Mouse (Mus musculus) intestine, embryonic 15.5 days (tissue): ENCODE measurements around the gene Gm10642. TPM values are rescaled to one million over a fixed set of nuclear protein-coding genes. Genes with fewer than 3 reads are reported as not detected.

Source experiments
- ATAC-seq: fragments of 200-750 bp; cut with Nextera tagmentation; 2 replicates; pipeline ENCODE4 v1.8.0; 2017; ENCODE audit warnings: moderate TSS enrichment, moderate library complexity
- H3K27ac ChIP-seq: fragments of 300-500 bp; sonication (generic); 2 replicates; pipeline ENCODE4 v1.5.1; 2015; ENCODE audit warnings: mild to moderate bottlenecking, inconsistent platforms
- H3K27me3 ChIP-seq: fragments of 300-500 bp; sonication (generic); replicated peaks from 2 replicates; pipeline ENCODE4 v1.6.1; 2015; ENCODE audit warnings: inconsistent platforms
- H3K36me3 ChIP-seq: fragments of 300-500 bp; sonication (generic); 2 replicates; pipeline ENCODE4 v1.6.1; 2015; ENCODE audit warnings: inconsistent platforms
- H3K4me1 ChIP-seq: fragments of 300-500 bp; sonication (generic); replicated peaks from 2 replicates; pipeline ENCODE4 v1.6.1; 2015; ENCODE audit warnings: inconsistent platforms
- H3K4me2 ChIP-seq: fragments of 300-500 bp; sonication (generic); replicated peaks from 2 replicates; pipeline ENCODE4 v1.6.1; 2015; ENCODE audit warnings: mild to moderate bottlenecking, inconsistent platforms
- H3K4me3 ChIP-seq: fragments of 300-500 bp; sonication (generic); replicated peaks from 2 replicates; pipeline ENCODE4 v1.5.1; 2015; ENCODE audit warnings: inconsistent platforms
- H3K9ac ChIP-seq: fragments of 300-500 bp; sonication (generic); 2 replicates; pipeline ENCODE4 v1.6.1; 2015; ENCODE audit warnings: inconsistent platforms
- H3K9me3 ChIP-seq: fragments of 300-500 bp; sonication (generic); 2 replicates; pipeline ENCODE4 v1.6.1; 2016; ENCODE audit warnings: inconsistent platforms
- WGBS: fragments of 180-500 bp; shearing (Covaris S2); methylation state at CpG from one replicate; pipeline ENCODE4 v1.1.7; 2015; 5-methylcytosine and 5-hydroxymethylcytosine counted together
- polyA plus RNA-seq: library from polyadenylated mRNA; unstranded; fragments of >200 nt; fragmentation: Nextera tagmentation; extraction: Ambion mirVana; gene quantifications from 2 replicates; pipeline ENCODE4 v1.2.1, GENCODE M21; 2015

Gm10642 gene
- 0.19 and 0.59 TPM in 2 replicates for polyA plus RNA-seq

DNA sequence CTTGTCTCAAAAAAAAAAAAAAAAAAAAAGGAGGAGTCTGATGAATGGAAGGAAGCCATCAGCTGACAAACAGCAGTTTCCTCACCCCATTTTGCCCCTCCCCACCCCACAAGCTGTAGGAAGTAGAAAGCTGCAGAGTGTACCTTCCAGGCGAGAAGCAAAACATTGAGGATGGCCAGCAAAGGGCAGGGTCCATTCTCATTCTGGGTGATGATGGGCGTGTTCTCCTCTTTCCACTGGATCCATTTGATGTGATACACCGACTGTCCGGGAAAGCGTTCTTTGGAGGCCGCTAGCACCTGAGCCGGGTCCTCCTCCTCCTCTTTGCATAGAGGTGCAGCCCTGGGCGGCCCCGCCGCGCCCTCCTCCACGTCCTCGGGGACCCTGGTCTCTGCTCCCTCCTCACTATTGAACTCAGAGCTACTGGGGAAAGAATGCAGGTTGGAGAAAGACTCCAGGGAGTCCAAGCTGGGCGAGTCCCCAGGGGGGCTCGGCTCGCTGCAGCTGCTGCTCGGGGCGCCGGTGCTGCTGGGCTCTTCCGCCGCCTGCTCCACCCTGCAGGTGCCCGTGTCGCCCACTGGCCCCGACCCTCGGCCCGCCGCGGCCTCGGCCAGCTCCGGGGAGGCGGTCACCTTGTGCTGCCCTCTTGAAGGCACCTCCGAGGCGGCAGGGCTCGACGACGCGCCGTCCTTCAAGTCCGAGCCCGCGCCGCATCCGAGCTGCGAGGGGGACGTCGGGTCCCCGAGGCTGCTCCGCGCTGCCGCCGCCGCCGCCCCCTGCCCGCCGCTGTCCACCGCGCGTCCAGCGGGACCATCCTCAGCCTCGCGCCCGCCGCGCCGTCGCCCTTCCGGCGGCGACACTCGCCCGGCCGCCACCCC, at the start of gene Gm10642:
TSS of gene Gm10642 (plus strand) at position 122 of the 878 bp plus-strand sequence.
- Histone ChIP-seq H3K4me3 (peak within 1 kb of the TSS; percentile 86), H3K4me2 (peak within 1 kb of the TSS; percentile 90), H3K27ac (peak within 1 kb of the TSS; percentile 94), H3K9me3 (no peaks in the 10 kb centered on the region), H3K4me1 (0 out of 2 replicates have a peak, but pooled peaks cover 5% of the 10 kb centered on the region), H3K9ac (peak within 1 kb of the TSS; percentile 91), H3K27me3 (no peaks in the 10 kb centered on the region), H3K36me3 (no peaks in the 10 kb centered on the region)
- WGBS: under 1% methylated on average over 66 of the region's 72 CpGs
- peak; percentile 62 for ATAC-seq

DNA sequence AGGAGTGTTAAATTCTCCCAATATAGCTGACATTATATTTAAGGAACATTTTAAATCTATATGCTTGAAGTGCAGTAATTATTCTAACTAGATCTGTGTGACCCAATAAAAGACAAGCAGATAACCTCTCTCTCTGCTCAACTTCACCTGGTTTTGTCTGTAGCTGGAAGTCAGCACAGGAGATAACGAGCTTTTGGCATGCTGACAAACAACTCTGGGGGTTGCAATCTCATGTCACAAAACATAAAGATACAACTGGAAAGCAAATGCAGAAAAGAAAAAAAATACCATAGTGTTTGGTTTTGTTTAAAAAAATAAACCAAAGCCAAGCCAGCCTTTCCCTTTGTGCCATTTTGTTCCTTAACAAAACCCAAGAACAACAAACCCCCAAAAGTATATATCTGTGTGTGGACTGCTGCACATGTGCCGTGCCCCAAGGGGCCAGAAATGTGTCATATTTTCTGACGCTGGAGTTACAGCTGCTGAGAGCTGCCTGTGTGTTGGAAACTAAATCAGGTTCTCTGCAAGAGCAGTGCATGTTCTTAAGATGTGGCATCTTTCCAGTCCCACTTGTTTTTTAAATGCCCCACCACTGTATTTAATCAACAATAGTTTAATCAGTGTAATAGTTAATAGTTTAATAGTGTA, 44.9 kb upstream of the Gm10642 start:
- H3K27me3 ChIP-seq: no peaks in the 10 kb centered on the region
- 58% methylated on average over 3 of the region's 3 CpGs for WGBS

DNA sequence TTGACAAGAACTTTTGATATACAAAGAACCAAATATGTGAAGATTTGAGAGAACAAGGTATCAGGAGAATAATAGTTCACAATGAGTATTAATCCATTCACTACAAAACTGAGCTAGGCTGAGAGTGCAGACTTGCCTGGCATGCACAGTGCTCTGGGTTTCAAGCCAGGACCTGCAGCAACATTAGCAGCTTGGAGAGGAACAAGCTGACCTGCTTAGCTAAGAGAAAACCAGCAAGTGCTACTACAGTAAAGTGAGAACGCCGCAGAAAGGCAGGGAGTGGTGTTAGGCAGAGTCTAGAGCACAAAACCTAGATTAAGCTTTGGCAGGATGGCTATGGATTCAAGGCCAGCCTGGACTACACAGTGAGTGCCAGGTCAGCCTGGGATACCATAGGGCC, 26.3 kb upstream of the Gm10642 start:
- Histone ChIP-seq H3K4me3 (no peak overlapping the region), H3K36me3 (no peaks in the 10 kb centered on the region), H3K4me2 (no peak overlapping the region), H3K27ac (no peak overlapping the region), H3K27me3 (no peaks in the 10 kb centered on the region), H3K9ac (no peak overlapping the region), H3K4me1 (no peaks in the 10 kb centered on the region), H3K9me3 (no peaks in the 10 kb centered on the region)
- WGBS: 81% methylated on average over 2 of the region's 2 CpGs
- ATAC-seq: no peak

More for the DNA sequence above, 44.9 kb upstream of the Gm10642 start:
- Histone ChIP-seq H3K27ac (no peak overlapping the region), H3K9ac (no peak overlapping the region), H3K36me3 (peaks cover 3% of the 10 kb centered on the region; the same call in 1 of the 2 replicates), H3K4me1 (no peaks in the 10 kb centered on the region), H3K4me2 (no peak overlapping the region), H3K4me3 (no peak overlapping the region), H3K9me3 (no peaks in the 10 kb centered on the region)
- no peak for ATAC-seq

DNA sequence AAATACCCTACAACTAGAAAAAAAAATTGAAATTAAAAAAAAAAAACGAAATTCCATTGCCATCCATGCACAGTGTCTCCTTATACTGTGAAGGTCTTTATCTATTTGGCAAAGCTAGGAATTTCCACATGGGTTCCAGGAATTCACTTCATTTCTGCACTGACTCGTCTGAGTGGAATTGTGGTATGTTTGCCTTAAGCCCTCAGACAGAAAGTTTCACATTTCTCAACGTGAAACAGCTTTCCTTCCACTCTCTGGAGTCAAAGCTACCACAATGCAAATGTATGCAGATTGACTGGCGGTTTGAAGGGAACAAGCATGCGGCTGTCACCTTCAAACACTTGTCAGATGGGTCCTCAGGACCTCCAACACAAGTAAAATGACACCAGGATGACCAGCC, 24.4 kb upstream of the Gm10642 start:
- H3K4me2 ChIP-seq: no peak overlapping the region
- no peak overlapping the region for H3K9ac ChIP-seq
- H3K36me3 ChIP-seq: no peaks in the 10 kb centered on the region
- H3K4me3 ChIP-seq: no peak overlapping the region
- WGBS: 26% methylated on average over 5 of the region's 5 CpGs
- H3K4me1 ChIP-seq: no peaks in the 10 kb centered on the region
- no peak overlapping the region for H3K27ac ChIP-seq
- H3K27me3 ChIP-seq: no peaks in the 10 kb centered on the region
- no peaks in the 10 kb centered on the region for H3K9me3 ChIP-seq
- no peak for ATAC-seq

DNA sequence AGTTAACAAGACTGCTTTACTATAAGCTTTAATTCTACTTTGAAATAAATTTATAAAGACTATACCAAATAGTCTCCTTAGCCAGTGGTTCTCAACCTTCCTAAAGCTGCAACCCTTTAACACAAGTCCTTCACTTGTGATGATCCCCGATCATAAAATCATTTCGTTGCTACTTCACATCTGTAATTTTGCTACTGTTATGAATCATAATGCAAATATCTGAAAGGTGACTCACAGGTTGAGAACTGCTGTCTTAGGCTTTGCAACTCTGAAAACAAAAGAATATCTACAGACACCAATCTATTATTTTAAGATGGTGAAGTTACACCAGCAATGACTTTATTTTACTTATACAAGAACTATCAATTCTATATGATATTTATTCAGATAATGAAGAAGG, 19.3 kb upstream of the Gm10642 start:
- H3K4me3 ChIP-seq: no peak overlapping the region
- no peaks in the 10 kb centered on the region for H3K9me3 ChIP-seq
- H3K4me2 ChIP-seq: no peak overlapping the region
- no peak overlapping the region for H3K9ac ChIP-seq
- H3K4me1 ChIP-seq: no peaks in the 10 kb centered on the region
- WGBS: 73% methylated on average over 2 of the region's 2 CpGs
- H3K27me3 ChIP-seq: no peaks in the 10 kb centered on the region
- H3K36me3 ChIP-seq: no peaks in the 10 kb centered on the region
- H3K27ac ChIP-seq: no peak overlapping the region
- no peak for ATAC-seq

DNA sequence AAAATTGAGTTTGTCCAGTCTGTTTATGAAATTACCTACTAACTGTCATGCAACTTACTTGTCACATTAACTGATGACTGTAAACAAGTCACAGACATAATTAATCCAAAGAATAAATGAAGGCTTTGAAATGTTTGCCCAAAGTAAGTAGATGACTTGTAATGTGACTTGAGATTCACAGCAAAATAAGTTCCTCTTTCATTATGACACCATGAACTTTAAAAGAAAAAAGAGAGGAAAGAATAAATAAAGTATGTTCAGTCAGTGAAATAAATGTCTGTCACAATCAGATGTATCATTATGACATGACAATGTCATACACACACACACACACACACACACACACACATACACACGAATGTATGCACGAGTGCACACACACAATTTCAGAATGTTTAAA, 5.8 kb upstream of the Gm10642 start:
- Histone ChIP-seq H3K27me3 (no peaks in the 10 kb centered on the region), H3K4me3 (no peak overlapping the region), H3K27ac (no peak overlapping the region), H3K4me1 (no peaks in the 10 kb centered on the region), H3K9me3 (no peaks in the 10 kb centered on the region), H3K36me3 (no peaks in the 10 kb centered on the region), H3K4me2 (no peak overlapping the region), H3K9ac (no peak overlapping the region)
- WGBS: 87% methylated on average over 2 of the region's 2 CpGs
- ATAC-seq: no peak

GRCm38 (mm10) chr9:70650994-70651393, 5.1 kb upstream of the Gm10642 start:
- no peaks in the 10 kb centered on the region for H3K36me3 ChIP-seq
- WGBS: 89% methylated on average over 1 of the region's 1 CpGs

GRCm38 (mm10) chr9:70652221-70652620, 3.8 kb upstream of the Gm10642 start:
- Histone ChIP-seq H3K27me3 (no peaks in the 10 kb centered on the region), H3K9ac (no peak overlapping the region), H3K4me2 (no peak overlapping the region), H3K9me3 (no peaks in the 10 kb centered on the region), H3K4me1 (0 out of 2 replicates have a peak, but pooled peaks cover 5% of the 10 kb centered on the region), H3K4me3 (no peak overlapping the region), H3K36me3 (no peaks in the 10 kb centered on the region), H3K27ac (no peak overlapping the region)
- WGBS: 76% methylated on average over 2 of the region's 2 CpGs
- no peak for ATAC-seq

More at GRCm38 (mm10) chr9:70650994-70651393, 5.1 kb upstream of the Gm10642 start:
- Histone ChIP-seq H3K27me3 (no peaks in the 10 kb centered on the region), H3K4me1 (0 out of 2 replicates have a peak, but pooled peaks cover under 1% of the 10 kb centered on the region), H3K4me2 (no peak overlapping the region), H3K27ac (no peak overlapping the region), H3K9me3 (no peaks in the 10 kb centered on the region), H3K9ac (no peak overlapping the region), H3K4me3 (no peak overlapping the region)
- no peak for ATAC-seq

DNA sequence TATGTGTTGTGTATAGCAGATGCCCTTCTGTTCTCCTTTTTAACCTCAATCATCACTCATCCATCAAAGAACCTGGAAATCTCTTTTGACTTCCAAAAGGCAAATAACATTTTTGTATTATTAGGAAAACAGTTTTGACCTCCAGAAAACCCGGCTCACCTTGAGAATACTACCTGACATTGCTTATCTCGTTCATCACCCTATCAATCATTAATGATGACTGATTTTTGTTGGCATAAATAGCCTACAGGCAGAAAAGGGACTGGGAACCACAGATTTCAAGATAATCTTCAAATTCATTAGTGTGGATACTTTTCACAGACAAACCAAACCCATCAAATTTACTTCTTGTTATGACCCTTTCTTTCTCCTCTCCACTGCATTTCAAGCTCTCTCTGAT, 2.2 kb upstream of the Gm10642 start:
- 0 out of 2 replicates have a peak, but pooled peaks cover 5% of the 10 kb centered on the region for H3K4me1 ChIP-seq
- H3K4me2 ChIP-seq: no peak overlapping the region; the same call in 1 of the 2 replicates
- no peaks in the 10 kb centered on the region for H3K9me3 ChIP-seq
- no peak overlapping the region for H3K9ac ChIP-seq
- WGBS: 58% methylated on average over 2 of the region's 2 CpGs
- H3K27me3 ChIP-seq: no peaks in the 10 kb centered on the region
- H3K4me3 ChIP-seq: no peak overlapping the region
- no peak for ATAC-seq
- no peak overlapping the region for H3K27ac ChIP-seq
- no peaks in the 10 kb centered on the region for H3K36me3 ChIP-seq

- Histone ChIP-seq H3K36me3 (no peaks in the 10 kb centered on the region), H3K9me3 (no peaks in the 10 kb centered on the region), H3K27ac (no peak overlapping the region), H3K9ac (no peak overlapping the region), H3K4me3 (no peak overlapping the region), H3K27me3 (no peaks in the 10 kb centered on the region), H3K4me1 (0 out of 2 replicates have a peak, but pooled peaks cover 5% of the 10 kb centered on the region), H3K4me2 (peak overlapping the region; percentile 3; the same call in 1 of the 2 replicates)
- ATAC-seq: no peak
- WGBS: 79% methylated on average over 4 of the region's 4 CpGs
These were observed 1.6 kb upstream of the Gm10642 start for GRCm38 (mm10) chr9:70654496-70654895.

- ATAC-seq: no peak
- H3K27ac ChIP-seq: no peak overlapping the region
- 33% methylated on average over 2 of the region's 2 CpGs for WGBS
- H3K4me1 ChIP-seq: 0 out of 2 replicates have a peak, but pooled peaks cover 5% of the 10 kb centered on the region
- peak overlapping the region; percentile 86 for H3K4me3 ChIP-seq
- no peaks in the 10 kb centered on the region for H3K36me3 ChIP-seq
- no peaks in the 10 kb centered on the region for H3K9me3 ChIP-seq
- no peak overlapping the region for H3K9ac ChIP-seq
- H3K27me3 ChIP-seq: no peaks in the 10 kb centered on the region
- H3K4me2 ChIP-seq: peak overlapping the region; percentile 90
These were observed 304 bp upstream of the Gm10642 start for GRCm38 (mm10) chr9:70655764-70656129.
